Mouse (Mus musculus): ENCODE results near the gene Bivm.

Bivm gene

DNA sequence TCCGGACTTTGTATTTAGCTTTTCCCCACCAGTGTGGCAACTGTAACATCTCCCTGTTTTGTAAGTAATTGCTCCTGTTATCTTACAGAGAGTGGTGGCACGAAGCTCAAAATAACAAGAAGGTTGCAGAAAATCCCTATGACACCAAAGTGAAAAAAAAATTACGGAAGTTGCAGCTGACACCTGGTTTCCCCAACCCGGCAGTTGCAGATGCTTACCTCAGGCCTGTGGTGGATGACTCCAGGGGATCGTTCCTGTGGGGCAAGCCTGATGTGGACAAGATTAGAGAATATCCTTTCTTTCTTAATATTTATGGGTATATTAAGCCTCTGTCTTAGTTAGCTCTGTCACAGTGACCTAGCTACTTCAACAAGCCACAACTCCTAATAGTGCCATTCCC, 59.3 kb downstream of the Bivm start:
- 92% methylated on average over 5 of the region's 5 CpGs for WGBS

All from cerebral cortex, adult 2 months (tissue).